Mouse (Mus musculus) brain, embryonic 14.5 days (tissue): ENCODE measurements at regions not wholly inside any gene's neighbourhood (a gene's known extent, or its start where the extent isn't known, plus 50 kb on each side); places are given as distances from the start of the nearest gene placed in this dataset.

ENCODE experiments used
- CTCF ChIP-seq: fragments of 200-500 bp; IDR thresholded peaks from 2 replicates; pipeline ENCODE4 v1.5.1; 2012; ENCODE audit warnings: inconsistent platforms, mild to moderate bottlenecking, moderate library complexity, borderline replicate concordance; ENCODE audit not compliant: insufficient read depth, insufficient read length; ENCODE audit errors: extremely low read depth
- POLR2A ChIP-seq: fragments of 200-500 bp; IDR thresholded peaks from 2 replicates; pipeline ENCODE4 v1.6.1; 2012; ENCODE audit warnings: mild to moderate bottlenecking, inconsistent platforms, borderline replicate concordance; ENCODE audit not compliant: poor library complexity, insufficient read depth, insufficient read length, severe bottlenecking; ENCODE audit errors: extremely low read depth

GRCm38 (mm10) chr3:121902246-121902645, 50.1 kb upstream of the Arhgap29 start:
- TF ChIP-seq POLR2A = no peak
- TF ChIP-seq CTCF = no peak
